Mouse (Mus musculus) neural tube, embryonic 14.5 days (tissue): Measurements from ENCODE around the gene Smyd2. TPM values are rescaled to one million over a fixed set of nuclear protein-coding genes. Genes with fewer than 3 reads are reported as not detected.

Experiments
- ATAC-seq: fragments of 200-750 bp; cut with Nextera tagmentation; 2 replicates; pipeline ENCODE4 v1.8.0; 2017; ENCODE audit warnings: low read depth, mild to moderate bottlenecking, moderate TSS enrichment, moderate library complexity
- H3K27ac ChIP-seq: fragments of 300-500 bp; sonication (generic); 2 replicates; pipeline ENCODE4 v1.5.1; 2014; ENCODE audit warnings: low read depth, mild to moderate bottlenecking, control low read depth, low read length, moderate library complexity, mixed read lengths
- H3K27me3 ChIP-seq: fragments of 300-500 bp; sonication (generic); 2 replicates; pipeline ENCODE4 v1.6.1; 2014; ENCODE audit warnings: low read length; ENCODE audit not compliant: control insufficient read depth, insufficient read depth
- H3K36me3 ChIP-seq: fragments of 300-500 bp; sonication (generic); 2 replicates; pipeline ENCODE4 v1.6.1; 2014; ENCODE audit warnings: low read length, mixed read lengths; ENCODE audit not compliant: control insufficient read depth, insufficient read depth
- H3K4me1 ChIP-seq: fragments of 300-500 bp; sonication (generic); 2 replicates; pipeline ENCODE4 v1.6.1; 2014; ENCODE audit warnings: low read length; ENCODE audit not compliant: control insufficient read depth, insufficient read depth
- H3K4me2 ChIP-seq: fragments of 300-500 bp; sonication (generic); 2 replicates; pipeline ENCODE4 v1.6.1; 2014; ENCODE audit warnings: mild to moderate bottlenecking, low read depth, low read length, control low read depth
- H3K4me3 ChIP-seq: fragments of 300-500 bp; sonication (generic); 2 replicates; pipeline ENCODE4 v1.5.1; 2014; ENCODE audit warnings: low read depth, low read length, control low read depth, mixed read lengths
- H3K9ac ChIP-seq: fragments of 300-500 bp; sonication (generic); replicated peaks from 2 replicates; pipeline ENCODE4 v1.6.1; 2014; ENCODE audit warnings: low read depth, mild to moderate bottlenecking, control low read depth, low read length, mixed read lengths
- H3K9me3 ChIP-seq: fragments of 300-500 bp; sonication (generic); 2 replicates; pipeline ENCODE4 v1.6.1; 2016; ENCODE audit warnings: low read length; ENCODE audit not compliant: control insufficient read depth
- WGBS: fragments of 180-500 bp; shearing (Covaris S2); extraction: QIAGEN DNeasy Blood & Tissue Kit; methylation state at CpG from one replicate; pipeline ENCODE4 v1.1.7; 2014; 5-methylcytosine and 5-hydroxymethylcytosine counted together
- polyA plus RNA-seq: library from polyadenylated mRNA; unstranded; fragments of >200 nt; fragmentation: Nextera tagmentation; extraction: Ambion mirVana; gene quantifications from 2 replicates; pipeline ENCODE4 v1.2.1, GENCODE M21; 2014

The Smyd2 gene
- polyA plus RNA-seq, 1 experiment from 2014 or later, result 96.8 TPM

DNA sequence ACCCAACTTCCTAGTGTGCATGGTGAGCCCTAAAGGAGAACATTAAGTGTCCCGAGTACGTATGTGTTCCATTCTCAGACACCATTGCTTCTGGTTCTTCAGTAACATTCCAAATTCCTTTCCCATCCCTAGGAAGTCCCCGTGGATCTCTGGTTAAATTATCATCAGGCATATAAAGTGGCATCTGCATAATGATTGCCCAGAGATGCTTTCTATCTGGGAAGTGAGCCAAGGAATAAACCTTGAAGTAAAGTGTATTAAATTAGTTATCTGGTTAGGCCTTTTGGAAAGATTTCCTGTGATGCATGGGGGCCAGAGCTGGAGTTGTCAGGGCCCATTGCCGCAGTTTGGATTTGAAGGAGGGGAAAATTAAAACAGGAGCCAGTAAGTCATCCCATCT is 50.1 kb downstream of the Smyd2 start:
- no peaks in the 10 kb centered on the region for H3K36me3 ChIP-seq
- ATAC-seq, result no peak
- no peak overlapping the region for H3K4me2 ChIP-seq
- H3K4me1 ChIP-seq, result no peaks in the 10 kb centered on the region
- 55% methylated on average over 4 of the region's 4 CpGs for WGBS
- H3K27me3 ChIP-seq, result no peaks in the 10 kb centered on the region
- H3K9ac ChIP-seq, result no peak overlapping the region
- H3K27ac ChIP-seq, result no peak overlapping the region
- no peaks in the 10 kb centered on the region for H3K9me3 ChIP-seq
- H3K4me3 ChIP-seq, result no peak overlapping the region

DNA sequence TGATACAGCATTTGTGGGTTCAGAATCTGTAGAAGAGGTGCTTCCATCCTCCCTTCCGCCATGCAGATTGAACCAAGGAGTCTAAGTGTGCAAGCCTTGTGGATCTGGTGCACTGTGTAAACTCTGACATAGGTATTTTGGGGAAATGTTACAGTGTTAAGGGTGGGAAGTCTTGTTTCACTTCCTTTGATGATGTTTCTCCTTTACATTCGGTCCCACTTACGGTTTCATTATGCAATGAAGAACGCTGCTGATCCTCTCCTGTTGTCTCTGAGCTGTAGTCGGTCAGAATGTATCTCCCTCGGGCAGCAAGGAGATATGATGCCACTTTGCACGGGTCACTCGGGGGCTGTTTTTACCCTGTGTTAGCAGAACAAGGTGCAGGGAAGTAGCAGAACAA is 50.5 kb downstream of the Smyd2 start:
- Histone ChIP-seq H3K4me2 (no peak overlapping the region), H3K36me3 (no peaks in the 10 kb centered on the region), H3K4me3 (no peak overlapping the region), H3K9ac (no peak overlapping the region), H3K27me3 (no peaks in the 10 kb centered on the region), H3K27ac (no peak overlapping the region), H3K9me3 (no peaks in the 10 kb centered on the region), H3K4me1 (no peaks in the 10 kb centered on the region)
- no peak for ATAC-seq
- 74% methylated on average over 8 of the region's 8 CpGs for WGBS

DNA sequence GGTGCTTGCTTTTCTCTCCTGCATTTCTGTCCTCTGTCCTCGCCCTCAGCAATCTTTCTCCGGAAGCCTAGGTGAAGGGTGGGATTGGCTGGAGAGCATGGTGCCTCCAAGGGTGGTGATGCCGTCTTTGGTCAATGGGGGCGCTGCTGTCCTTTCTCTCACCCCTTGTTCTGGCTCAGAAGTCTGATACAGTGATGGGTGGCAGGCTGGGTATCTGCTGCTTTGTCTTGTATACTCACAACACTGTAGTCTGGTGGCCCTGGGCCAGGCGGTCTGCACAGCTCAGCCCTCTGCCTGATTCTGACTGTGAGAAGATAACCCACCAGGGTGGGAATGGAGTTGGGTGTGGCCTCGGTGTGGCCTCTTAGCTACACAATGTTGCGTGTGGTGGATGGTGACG is 51.6 kb downstream of the Smyd2 start:
- no peak overlapping the region for H3K9ac ChIP-seq
- no peak overlapping the region for H3K27ac ChIP-seq
- H3K27me3 ChIP-seq, result no peaks in the 10 kb centered on the region
- no peak for ATAC-seq
- no peaks in the 10 kb centered on the region for H3K36me3 ChIP-seq
- no peak overlapping the region for H3K4me3 ChIP-seq
- 81% methylated on average over 8 of the region's 8 CpGs for WGBS
- H3K4me1 ChIP-seq, result no peaks in the 10 kb centered on the region
- no peaks in the 10 kb centered on the region for H3K9me3 ChIP-seq
- no peak overlapping the region for H3K4me2 ChIP-seq

DNA sequence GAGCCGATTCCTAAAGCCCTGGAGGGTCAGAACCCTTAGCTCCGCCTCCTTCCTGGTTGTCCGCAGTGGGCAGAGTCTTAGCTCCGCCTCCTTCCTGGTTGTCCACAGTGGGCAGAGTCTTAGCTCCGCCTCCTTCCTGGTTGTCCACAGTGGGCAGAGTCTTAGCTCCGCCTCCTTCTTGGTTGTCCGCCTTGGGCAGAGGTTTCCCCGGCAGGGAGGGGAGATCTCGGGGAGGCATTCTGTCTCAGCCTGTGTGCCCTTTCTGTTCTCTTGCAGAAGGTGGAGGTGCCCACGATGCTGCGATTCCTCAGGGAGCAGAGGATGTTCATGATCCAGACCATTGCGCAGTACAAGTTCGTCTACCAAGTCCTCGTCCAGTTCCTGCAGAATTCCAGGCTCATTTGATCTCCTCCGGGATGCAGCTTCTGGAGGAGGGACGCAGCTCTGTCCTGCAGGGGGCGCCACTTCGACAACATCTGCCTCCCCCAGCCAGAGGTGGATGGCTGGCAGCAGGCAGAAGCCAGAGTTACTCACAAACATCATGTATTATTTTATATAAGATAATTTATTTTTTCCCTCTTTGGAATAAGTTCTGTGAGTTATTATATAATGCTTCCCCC is 52.4 kb downstream of the Smyd2 start:
- Histone ChIP-seq H3K4me1 (no peaks in the 10 kb centered on the region), H3K9me3 (no peaks in the 10 kb centered on the region), H3K9ac (no peak overlapping the region), H3K4me3 (no peak overlapping the region), H3K36me3 (no peaks in the 10 kb centered on the region), H3K27ac (no peak overlapping the region), H3K27me3 (no peaks in the 10 kb centered on the region), H3K4me2 (no peak overlapping the region)
- WGBS, result 94% methylated on average over 18 of the region's 18 CpGs
- no peak for ATAC-seq

DNA sequence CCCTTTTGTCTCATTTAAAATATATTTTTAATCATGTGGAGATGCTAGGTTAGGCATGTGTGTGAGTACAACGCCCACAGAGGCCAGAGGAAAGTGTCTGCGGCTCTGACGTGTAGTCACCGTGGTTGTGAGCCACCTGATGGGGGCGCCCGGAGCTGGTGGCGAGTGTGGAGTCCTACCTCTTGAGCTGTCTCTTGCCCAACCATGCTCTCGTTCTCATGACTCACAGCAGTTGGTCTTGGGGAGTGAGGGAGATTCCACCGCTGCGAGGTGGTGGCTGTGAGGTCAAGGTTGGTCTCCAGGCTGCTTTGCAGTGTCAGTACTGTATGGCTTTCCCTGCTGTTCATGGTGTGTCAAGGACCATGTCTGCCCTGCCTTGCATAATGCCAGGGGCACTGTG is 54.1 kb downstream of the Smyd2 start:
- H3K9me3 ChIP-seq, result no peaks in the 10 kb centered on the region
- no peak for ATAC-seq
- H3K36me3 ChIP-seq, result no peaks in the 10 kb centered on the region
- H3K4me2 ChIP-seq, result no peak overlapping the region
- no peaks in the 10 kb centered on the region for H3K27me3 ChIP-seq
- no peaks in the 10 kb centered on the region for H3K4me1 ChIP-seq
- 86% methylated on average over 10 of the region's 10 CpGs for WGBS
- H3K9ac ChIP-seq, result no peak overlapping the region
- H3K4me3 ChIP-seq, result no peak overlapping the region
- no peak overlapping the region for H3K27ac ChIP-seq

DNA sequence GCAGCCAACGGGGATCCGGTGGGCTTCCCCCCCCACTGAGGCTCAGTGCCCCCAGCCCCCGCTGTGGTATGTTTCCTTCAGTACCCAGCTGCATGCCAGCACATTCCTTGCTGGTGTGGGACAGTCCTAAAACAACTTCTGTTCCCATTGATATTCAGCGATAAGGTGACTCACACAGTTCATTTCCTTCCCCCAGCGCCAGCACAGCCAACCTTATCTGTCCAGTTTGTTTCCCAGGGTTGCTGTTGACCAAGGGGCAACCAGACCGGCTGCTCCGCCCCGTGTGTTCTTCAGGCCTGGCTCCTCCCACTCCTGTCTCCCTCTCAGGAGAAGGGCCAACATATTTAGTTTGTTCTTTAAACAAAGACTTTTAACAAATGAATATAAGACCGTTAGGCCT is 54.7 kb downstream of the Smyd2 start:
- no peak overlapping the region for H3K4me3 ChIP-seq
- no peaks in the 10 kb centered on the region for H3K36me3 ChIP-seq
- no peak for ATAC-seq
- no peaks in the 10 kb centered on the region for H3K27me3 ChIP-seq
- H3K9me3 ChIP-seq, result no peaks in the 10 kb centered on the region
- no peak overlapping the region for H3K4me2 ChIP-seq
- no peak overlapping the region for H3K27ac ChIP-seq
- H3K9ac ChIP-seq, result no peak overlapping the region
- no peaks in the 10 kb centered on the region for H3K4me1 ChIP-seq
- WGBS, result 72% methylated on average over 9 of the region's 9 CpGs

DNA sequence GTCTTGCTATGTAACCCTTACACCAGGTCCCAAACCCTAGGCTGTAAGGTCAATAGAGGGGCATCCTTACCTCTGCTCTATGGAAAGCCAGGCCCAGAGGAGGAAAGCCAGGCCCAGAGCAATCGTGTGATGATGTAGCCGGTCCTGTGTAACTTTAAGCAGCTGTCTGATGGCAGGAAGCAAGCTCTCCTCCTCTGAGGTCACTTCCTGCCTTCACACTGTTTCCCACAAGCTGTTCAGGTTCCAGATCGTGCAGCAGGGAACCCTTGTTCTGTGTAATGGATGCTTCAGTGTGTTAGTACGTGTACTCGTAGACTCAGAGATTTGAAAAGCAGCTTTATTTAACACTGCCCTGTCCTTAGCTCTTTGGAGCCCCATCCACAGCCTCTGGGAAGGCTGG is 55.1 kb downstream of the Smyd2 start:
- H3K9me3 ChIP-seq, result no peaks in the 10 kb centered on the region
- H3K4me1 ChIP-seq, result no peaks in the 10 kb centered on the region
- H3K27ac ChIP-seq, result no peak overlapping the region
- ATAC-seq, result no peak
- WGBS, result 65% methylated on average over 5 of the region's 5 CpGs
- H3K4me2 ChIP-seq, result no peak overlapping the region
- no peaks in the 10 kb centered on the region for H3K27me3 ChIP-seq
- no peak overlapping the region for H3K4me3 ChIP-seq
- no peaks in the 10 kb centered on the region for H3K36me3 ChIP-seq
- no peak overlapping the region for H3K9ac ChIP-seq

DNA sequence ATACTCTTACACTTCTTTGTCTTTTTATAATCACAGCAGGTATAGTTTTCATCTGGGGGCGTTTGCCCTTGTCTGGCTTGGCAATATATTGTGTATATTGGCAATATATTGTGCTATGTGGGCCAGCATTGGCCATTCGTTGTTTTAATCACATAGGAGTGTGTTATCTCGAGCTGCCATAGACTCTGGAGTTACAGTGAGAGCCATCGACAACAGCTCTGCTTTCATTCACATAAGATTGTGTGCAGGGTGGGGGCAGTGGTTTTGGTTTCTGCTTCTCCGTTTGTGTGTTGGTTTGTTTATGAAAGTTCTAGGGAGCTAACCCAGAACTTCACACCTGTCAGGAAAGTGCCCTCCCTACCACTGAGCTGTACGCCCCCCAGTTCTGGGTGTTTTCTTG is 55.5 kb downstream of the Smyd2 start:
- 85% methylated on average over 6 of the region's 6 CpGs for WGBS
- no peaks in the 10 kb centered on the region for H3K4me1 ChIP-seq
- H3K36me3 ChIP-seq, result no peaks in the 10 kb centered on the region
- no peak overlapping the region for H3K4me2 ChIP-seq
- H3K4me3 ChIP-seq, result no peak overlapping the region
- no peaks in the 10 kb centered on the region for H3K27me3 ChIP-seq
- H3K9ac ChIP-seq, result no peak overlapping the region
- no peaks in the 10 kb centered on the region for H3K9me3 ChIP-seq
- H3K27ac ChIP-seq, result no peak overlapping the region
- no peak for ATAC-seq

DNA sequence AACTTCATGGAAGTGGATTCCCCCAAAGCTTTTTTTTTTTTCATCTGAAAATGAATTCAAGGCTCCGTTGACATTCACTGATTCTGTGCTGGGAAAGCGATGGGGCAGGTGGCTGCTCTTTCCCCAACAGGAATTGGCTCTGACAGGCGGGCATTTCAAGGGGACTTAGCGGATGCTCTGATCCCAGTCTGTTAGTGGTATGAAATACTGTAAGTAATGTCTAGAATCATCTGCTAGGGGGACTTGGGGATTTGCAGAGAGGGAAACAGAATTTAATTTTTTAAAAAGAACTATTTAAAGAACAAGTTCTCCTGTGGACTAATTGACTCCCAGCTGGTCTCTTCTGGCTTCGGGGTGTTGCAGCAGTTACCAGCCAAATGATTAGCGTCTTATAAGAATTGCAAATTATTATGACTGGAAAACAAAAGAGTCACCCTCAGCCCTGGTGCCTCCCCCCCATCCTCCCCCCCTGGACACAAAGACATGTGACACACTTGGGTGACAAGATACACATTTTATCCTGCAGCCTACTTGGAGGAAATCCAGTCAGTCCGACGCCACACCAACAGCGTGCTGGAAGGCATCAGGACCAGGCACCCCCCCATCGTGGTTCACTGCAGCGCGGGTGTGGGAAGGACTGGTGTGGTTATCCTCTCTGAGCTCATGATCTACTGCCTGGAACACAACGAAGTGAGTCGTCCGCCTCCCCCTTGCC is 57.2 kb downstream of the Smyd2 start:
- Histone ChIP-seq H3K9ac (no peak overlapping the region), H3K4me2 (no peak overlapping the region), H3K36me3 (no peaks in the 10 kb centered on the region), H3K27ac (0 out of 2 replicates have a peak overlapping the region, but pooled peaks have one; percentile 10), H3K9me3 (no peaks in the 10 kb centered on the region), H3K4me1 (no peaks in the 10 kb centered on the region), H3K4me3 (no peak overlapping the region), H3K27me3 (no peaks in the 10 kb centered on the region)
- ATAC-seq, result no peak
- WGBS, result 49% methylated on average over 15 of the region's 15 CpGs
